Mouse (Mus musculus) yolk sac, embryonic 10.5 days (tissue): ENCODE data around the gene Hand1.

Source experiments
- DNase-seq: peaks from one replicate; pipeline ENCODE4 v3.0.0-alpha.2; 2017; ENCODE audit warnings: low spot score

Gene Hand1

GRCm38 (mm10) chr11:57801766-57802510 lies 30.7 kb downstream of the Hand1 start:
- DNase-seq, result peak; percentile 72

- DNase-seq, result peak; percentile 96
Measured at GRCm38 (mm10) chr11:57800971-57801765, 31.4 kb downstream of the Hand1 start, which contains the start of gene Sap30l. Gene Sap30l, plus strand, starts transcription at chr11:57801637.

GRCm38 (mm10) chr11:57800266-57800951 lies 32.2 kb downstream of the Hand1 start:
- no peak for DNase-seq

- DNase-seq, result no peak
Measured at GRCm38 (mm10) chr11:57799456-57799855, 33.2 kb downstream of the Hand1 start.

- DNase-seq, result no peak
Measured at GRCm38 (mm10) chr11:57797828-57798227, 34.8 kb downstream of the Hand1 start.

- no peak for DNase-seq
Measured at GRCm38 (mm10) chr11:57795086-57795485, 37.5 kb downstream of the Hand1 start.

GRCm38 (mm10) chr11:57790866-57791535 lies 41.6 kb downstream of the Hand1 start:
- no peak for DNase-seq

- DNase-seq, result peak; percentile 45
Measured at GRCm38 (mm10) chr11:57787913-57788312, 44.7 kb downstream of the Hand1 start.

- DNase-seq, result no peak
Measured at GRCm38 (mm10) chr11:57786616-57787418, 45.8 kb downstream of the Hand1 start.

GRCm38 (mm10) chr11:57779824-57780223 lies 52.8 kb downstream of the Hand1 start:
- DNase-seq, result no peak
